Mouse (Mus musculus) spleen, postnatal 10 days (tissue): Measurements from ENCODE around the gene Rhof.

Source experiments
- DNase-seq, 2 experiments: peaks; one replicate each; pipeline ENCODE4 v3.0.0; 2021 to 2022; ENCODE audit warnings: low spot score in 2 of 2

Gene Rhof

GRCm38 (mm10) chr5:123132308-123133071, at the start of gene Rhof:
Rhof (minus strand) TSS chr5:123132692.
- peak; percentile 91 to 95 for DNase-seq

GRCm38 (mm10) chr5:123181536-123181935, 49.0 kb upstream of the Rhof start:
- DNase-seq: no peak

GRCm38 (mm10) chr5:123180390-123180789, 47.9 kb upstream of the Rhof start:
- DNase-seq: no peak

- DNase-seq: no peak
Measured at GRCm38 (mm10) chr5:123178792-123179191, 46.3 kb upstream of the Rhof start.

GRCm38 (mm10) chr5:123171646-123172350, 39.3 kb upstream of the Rhof start:
- DNase-seq: peak; percentile 92 to 93

GRCm38 (mm10) chr5:123170365-123170764, 37.9 kb upstream of the Rhof start:
- no peak for DNase-seq

GRCm38 (mm10) chr5:123169284-123169683, 36.8 kb upstream of the Rhof start, which contains the start of gene Psmd9:
Psmd9 (plus strand) TSS chr5:123169413.
- DNase-seq: no peak

- DNase-seq: no peak
Measured at GRCm38 (mm10) chr5:123167591-123167990, 35.1 kb upstream of the Rhof start.

GRCm38 (mm10) chr5:123166437-123166836, 33.9 kb upstream of the Rhof start:
- no peak for DNase-seq

- peak in 1 of 2 experiments; percentile 54 for DNase-seq
Measured at GRCm38 (mm10) chr5:123162942-123163341, 30.4 kb upstream of the Rhof start.

GRCm38 (mm10) chr5:123160341-123160740, 27.8 kb upstream of the Rhof start:
- no peak for DNase-seq

GRCm38 (mm10) chr5:123159866-123160265, 27.4 kb upstream of the Rhof start:
- no peak for DNase-seq

GRCm38 (mm10) chr5:123159446-123159845, 27.0 kb upstream of the Rhof start:
- no peak for DNase-seq

GRCm38 (mm10) chr5:123157972-123158371, 25.5 kb upstream of the Rhof start:
- DNase-seq: no peak

- DNase-seq: peak in 1 of 2 experiments; percentile 45
Measured at GRCm38 (mm10) chr5:123156763-123157162, 24.3 kb upstream of the Rhof start.

GRCm38 (mm10) chr5:123155425-123155824, 22.9 kb upstream of the Rhof start:
- DNase-seq: peak; percentile 62 to 86

GRCm38 (mm10) chr5:123152901-123153300, 20.4 kb upstream of the Rhof start:
- no peak for DNase-seq

- DNase-seq: no peak
Measured at GRCm38 (mm10) chr5:123151707-123152362, 19.3 kb upstream of the Rhof start.

GRCm38 (mm10) chr5:123151077-123151476, 18.6 kb upstream of the Rhof start:
- peak in 1 of 2 experiments; percentile 75 for DNase-seq

- peak in 1 of 2 experiments; percentile 71 for DNase-seq
Measured at GRCm38 (mm10) chr5:123150641-123151040, 18.1 kb upstream of the Rhof start.

GRCm38 (mm10) chr5:123149451-123150400, 17.2 kb upstream of the Rhof start:
- peak; percentile 91 to 95 for DNase-seq
